Mouse (Mus musculus): ENCODE results near the gene Arap1. TPM values are rescaled to one million over a fixed set of nuclear protein-coding genes. Genes with fewer than 3 reads are reported as not detected.

Gene Arap1
- polyA plus RNA-seq, 1 experiment from 2014 or later: 88.7 TPM

DNA sequence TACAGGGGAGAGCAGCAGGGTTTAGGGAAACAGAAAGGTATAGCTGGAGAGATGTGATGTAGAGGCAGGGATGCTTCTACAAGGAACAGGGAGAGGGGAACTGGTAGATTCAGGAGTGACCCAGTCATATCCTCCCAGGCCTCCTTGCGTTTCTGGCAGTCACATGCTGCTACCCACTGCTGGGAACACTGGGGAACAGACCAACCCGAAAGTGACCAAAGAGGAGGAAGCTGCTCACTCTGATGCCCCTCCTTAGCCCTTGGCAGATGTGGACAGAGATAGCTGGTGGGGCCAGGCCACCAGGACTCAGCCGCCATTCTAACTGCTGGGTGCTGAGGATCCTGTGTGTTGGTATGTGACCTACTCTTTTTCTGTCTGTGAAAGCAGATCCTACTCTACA is 35.9 kb downstream of the Arap1 start:
- Histone ChIP-seq H3K9me3 (no peaks in the 10 kb centered on the region), H3K4me1 (peaks cover 42% of the 10 kb centered on the region), H3K9ac (no peak overlapping the region), H3K27me3 (replicated peaks) (no peaks in the 10 kb centered on the region), H3K27ac (0 out of 2 replicates have a peak overlapping the region, but pooled peaks have one; percentile 78), H3K36me3 (peaks cover 9% of the 10 kb centered on the region; the same call in 1 of the 2 replicates), H3K4me2 (no peak overlapping the region), H3K4me3 (replicated peaks) (no peak overlapping the region)
- 71% methylated on average over 3 of the region's 3 CpGs for WGBS
- no peak for ATAC-seq (ENCODE audit: insufficient read depth, low FRiP score, low read depth)

DNA sequence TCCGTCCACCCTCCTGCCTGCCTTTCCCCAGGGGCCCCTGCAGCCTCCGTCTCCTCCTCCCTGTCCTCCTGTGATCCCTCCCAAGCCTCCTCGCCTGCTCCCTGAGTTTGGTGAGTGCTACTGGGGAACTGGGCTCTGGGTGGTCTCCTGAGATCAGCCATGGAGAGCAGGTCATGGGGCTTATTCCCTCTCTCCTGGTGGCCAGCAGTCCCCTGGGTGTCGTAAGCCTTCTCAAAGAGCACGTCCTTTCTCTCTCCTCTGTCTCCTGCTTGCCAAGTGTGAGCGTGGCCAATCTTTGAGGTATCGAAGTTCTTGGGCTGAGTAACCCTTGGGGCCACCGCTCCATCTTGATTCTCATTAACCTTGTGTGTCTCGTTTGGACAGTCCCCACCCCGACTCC is 37.1 kb downstream of the Arap1 start:
- Histone ChIP-seq H3K27ac (peak overlapping the region; percentile 78), H3K27me3 (replicated peaks) (no peaks in the 10 kb centered on the region), H3K4me2 (peak overlapping the region; percentile 24), H3K9me3 (no peaks in the 10 kb centered on the region), H3K36me3 (peaks cover 12% of the 10 kb centered on the region; the same call in 1 of the 2 replicates), H3K4me1 (peaks cover 30% of the 10 kb centered on the region), H3K9ac (no peak overlapping the region), H3K4me3 (replicated peaks) (no peak overlapping the region)
- WGBS: 37% methylated on average over 10 of the region's 10 CpGs
- ATAC-seq (ENCODE audit: insufficient read depth, low FRiP score, low read depth): no peak

DNA sequence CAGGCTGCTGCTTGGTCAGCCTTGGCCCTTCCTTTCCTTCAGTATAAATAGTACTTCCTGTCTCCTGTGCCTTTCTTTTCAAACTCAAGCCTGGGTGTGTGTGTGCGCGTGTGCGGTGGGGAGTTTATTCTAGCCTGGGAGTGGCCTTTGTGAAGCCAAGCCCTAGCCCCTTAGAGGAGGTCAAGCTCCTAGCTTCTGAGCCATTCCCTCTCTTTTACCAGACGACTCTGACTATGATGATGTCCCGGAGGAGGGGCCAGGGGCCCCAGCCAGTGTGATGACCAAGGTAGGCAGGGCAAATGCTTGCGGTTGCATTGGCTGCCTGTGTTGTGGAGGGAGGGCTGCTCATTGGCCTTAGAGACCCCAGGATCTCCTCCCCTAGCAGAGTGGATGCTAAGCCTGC is 37.5 kb downstream of the Arap1 start:
- Histone ChIP-seq H3K27ac (peak overlapping the region; percentile 78), H3K9me3 (no peaks in the 10 kb centered on the region), H3K4me2 (peak overlapping the region; percentile 24), H3K27me3 (replicated peaks) (no peaks in the 10 kb centered on the region), H3K36me3 (peaks cover 16% of the 10 kb centered on the region; the same call in 1 of the 2 replicates), H3K4me3 (replicated peaks) (no peak overlapping the region), H3K4me1 (peaks cover 30% of the 10 kb centered on the region), H3K9ac (no peak overlapping the region)
- 18% methylated on average over 6 of the region's 6 CpGs for WGBS
- ATAC-seq (ENCODE audit: insufficient read depth, low FRiP score, low read depth): peak; percentile 70

DNA sequence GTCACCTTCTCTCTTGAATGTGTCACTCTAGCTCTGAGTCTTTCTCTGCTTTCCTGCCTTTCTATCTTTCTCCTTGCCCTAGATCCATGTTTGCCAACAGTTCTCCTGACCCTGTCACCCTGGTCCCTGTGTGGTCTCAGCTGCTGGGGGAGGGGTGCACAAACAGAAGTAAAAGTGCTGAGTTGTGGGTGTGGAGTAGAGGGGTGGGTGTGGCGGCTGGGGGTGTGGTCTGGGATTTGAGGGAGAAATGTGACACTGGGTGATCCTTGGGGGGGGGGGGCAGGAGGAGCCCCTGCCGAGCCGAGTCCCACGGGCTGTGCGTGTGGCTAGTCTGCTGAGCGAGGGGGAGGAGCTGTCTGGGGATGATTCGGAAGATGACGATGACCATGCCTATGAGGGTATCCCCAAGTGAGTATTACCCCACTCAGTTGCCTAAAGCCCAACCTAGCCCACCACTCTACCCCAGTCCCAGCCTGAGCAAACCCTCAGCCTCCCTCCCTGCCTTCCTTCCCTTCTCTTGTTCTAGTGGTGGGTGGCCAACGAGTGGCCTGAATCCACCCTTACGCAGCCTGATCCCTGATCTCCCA is 38.1 kb downstream of the Arap1 start:
- peak overlapping the region; percentile 24 for H3K4me2 ChIP-seq
- H3K4me3 ChIP-seq (replicated peaks): no peak overlapping the region
- H3K27me3 ChIP-seq (replicated peaks): no peaks in the 10 kb centered on the region
- peaks cover 21% of the 10 kb centered on the region; the same call in 1 of the 2 replicates for H3K36me3 ChIP-seq
- ATAC-seq (ENCODE audit: insufficient read depth, low FRiP score, low read depth): peak; percentile 28; the same call in 1 of the 2 replicates
- H3K9ac ChIP-seq: no peak overlapping the region
- 42% methylated on average over 10 of the region's 10 CpGs for WGBS
- H3K27ac ChIP-seq: peak overlapping the region; percentile 78
- H3K4me1 ChIP-seq: peaks cover 30% of the 10 kb centered on the region
- no peaks in the 10 kb centered on the region for H3K9me3 ChIP-seq

DNA sequence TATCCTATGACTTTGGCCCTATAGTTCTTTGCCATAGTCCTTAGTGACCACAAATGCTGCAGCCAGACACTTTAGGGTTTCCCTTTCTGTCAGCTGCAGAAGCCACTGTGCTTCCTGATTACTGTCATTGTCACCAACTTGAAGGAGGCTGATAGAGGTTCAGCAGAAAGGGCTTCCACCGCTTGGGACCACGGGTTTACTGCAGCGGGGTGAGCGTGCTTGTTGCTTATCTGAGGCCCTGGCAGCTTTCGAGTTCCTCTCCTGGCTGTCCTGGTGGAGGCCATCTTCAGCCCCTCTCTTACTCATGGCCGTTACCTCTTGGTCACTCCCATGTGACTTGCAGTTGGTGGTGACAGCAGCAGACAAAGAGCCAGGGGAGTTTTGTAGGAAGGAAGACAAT is 41.4 kb downstream of the Arap1 start:
- Histone ChIP-seq H3K27me3 (replicated peaks) (no peaks in the 10 kb centered on the region), H3K9me3 (no peaks in the 10 kb centered on the region), H3K4me3 (replicated peaks) (no peak overlapping the region), H3K4me2 (no peak overlapping the region), H3K27ac (no peak overlapping the region), H3K9ac (no peak overlapping the region), H3K4me1 (peaks cover 41% of the 10 kb centered on the region), H3K36me3 (peaks cover 21% of the 10 kb centered on the region; the same call in 1 of the 2 replicates)
- ATAC-seq (ENCODE audit: insufficient read depth, low FRiP score, low read depth): no peak
- 80% methylated on average over 6 of the region's 6 CpGs for WGBS

DNA sequence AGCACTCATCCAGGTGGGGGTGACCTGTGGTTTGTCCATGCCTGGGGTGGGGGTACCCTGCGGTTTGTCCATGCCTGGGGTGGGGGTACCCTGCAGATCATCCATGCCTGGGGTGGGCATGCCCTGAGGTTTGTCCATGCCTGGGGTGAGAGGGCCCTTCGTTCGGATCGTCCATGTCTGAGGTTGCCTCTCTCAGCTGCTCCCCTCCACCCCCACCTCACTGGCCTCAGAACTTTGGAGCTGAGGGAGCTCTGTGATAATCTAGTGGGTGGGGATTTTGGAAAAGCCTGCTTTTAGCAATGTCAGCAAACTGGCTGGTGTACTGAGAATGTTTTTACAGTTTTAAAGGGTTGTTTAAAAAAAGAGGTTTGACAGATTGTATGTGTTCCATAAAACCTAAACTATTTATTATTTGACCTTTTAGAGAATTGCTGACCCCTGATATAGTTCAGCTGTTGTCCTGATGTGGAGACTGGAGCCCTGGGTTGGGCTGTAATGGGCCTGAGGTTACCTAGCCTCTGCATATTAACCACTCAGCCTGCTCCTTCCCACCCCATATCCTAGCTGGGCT is 44.1 kb downstream of the Arap1 start:
- 42% methylated on average over 4 of the region's 4 CpGs for WGBS
- peaks cover 22% of the 10 kb centered on the region for H3K4me1 ChIP-seq
- H3K9ac ChIP-seq: no peak overlapping the region
- no peaks in the 10 kb centered on the region for H3K9me3 ChIP-seq
- H3K27ac ChIP-seq: peak overlapping the region; percentile 97
- 0 out of 2 replicates have a peak overlapping the region, but pooled peaks have one; percentile 21 for H3K4me2 ChIP-seq
- H3K36me3 ChIP-seq: peaks cover 30% of the 10 kb centered on the region
- 0 out of 2 replicates have a peak, but pooled peaks have one; percentile 8 for ATAC-seq (ENCODE audit: insufficient read depth, low FRiP score, low read depth)
- no peaks in the 10 kb centered on the region for H3K27me3 ChIP-seq (replicated peaks)
- H3K4me3 ChIP-seq (replicated peaks): no peak overlapping the region

DNA sequence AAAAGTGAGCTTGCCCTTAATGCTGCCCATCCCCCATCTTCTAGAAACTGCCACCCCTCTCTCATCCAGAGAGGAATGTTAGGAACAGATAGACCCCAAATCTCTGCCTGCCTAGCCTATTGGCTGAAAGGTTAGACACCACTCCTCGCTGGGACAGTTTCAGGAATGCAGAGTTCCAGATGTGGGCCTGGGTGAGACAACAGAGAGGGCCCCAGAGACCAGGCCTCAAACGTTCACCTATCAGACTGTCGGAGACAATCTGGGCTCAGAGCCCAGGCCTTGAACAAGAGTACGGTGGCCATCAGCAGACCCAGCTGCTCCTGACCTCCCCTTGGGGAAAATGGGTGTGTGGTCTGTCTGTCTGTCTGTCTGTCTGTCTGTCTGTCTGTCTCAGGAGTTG is 45.1 kb downstream of the Arap1 start:
- 48% methylated on average over 4 of the region's 4 CpGs for WGBS
- peaks cover 22% of the 10 kb centered on the region for H3K4me1 ChIP-seq
- no peak for ATAC-seq (ENCODE audit: insufficient read depth, low FRiP score, low read depth)
- peak overlapping the region; percentile 59 for H3K4me2 ChIP-seq
- H3K4me3 ChIP-seq (replicated peaks): no peak overlapping the region
- peak overlapping the region; percentile 97 for H3K27ac ChIP-seq
- H3K27me3 ChIP-seq (replicated peaks): no peaks in the 10 kb centered on the region
- peaks cover 37% of the 10 kb centered on the region for H3K36me3 ChIP-seq
- no peak overlapping the region for H3K9ac ChIP-seq
- no peaks in the 10 kb centered on the region for H3K9me3 ChIP-seq

DNA sequence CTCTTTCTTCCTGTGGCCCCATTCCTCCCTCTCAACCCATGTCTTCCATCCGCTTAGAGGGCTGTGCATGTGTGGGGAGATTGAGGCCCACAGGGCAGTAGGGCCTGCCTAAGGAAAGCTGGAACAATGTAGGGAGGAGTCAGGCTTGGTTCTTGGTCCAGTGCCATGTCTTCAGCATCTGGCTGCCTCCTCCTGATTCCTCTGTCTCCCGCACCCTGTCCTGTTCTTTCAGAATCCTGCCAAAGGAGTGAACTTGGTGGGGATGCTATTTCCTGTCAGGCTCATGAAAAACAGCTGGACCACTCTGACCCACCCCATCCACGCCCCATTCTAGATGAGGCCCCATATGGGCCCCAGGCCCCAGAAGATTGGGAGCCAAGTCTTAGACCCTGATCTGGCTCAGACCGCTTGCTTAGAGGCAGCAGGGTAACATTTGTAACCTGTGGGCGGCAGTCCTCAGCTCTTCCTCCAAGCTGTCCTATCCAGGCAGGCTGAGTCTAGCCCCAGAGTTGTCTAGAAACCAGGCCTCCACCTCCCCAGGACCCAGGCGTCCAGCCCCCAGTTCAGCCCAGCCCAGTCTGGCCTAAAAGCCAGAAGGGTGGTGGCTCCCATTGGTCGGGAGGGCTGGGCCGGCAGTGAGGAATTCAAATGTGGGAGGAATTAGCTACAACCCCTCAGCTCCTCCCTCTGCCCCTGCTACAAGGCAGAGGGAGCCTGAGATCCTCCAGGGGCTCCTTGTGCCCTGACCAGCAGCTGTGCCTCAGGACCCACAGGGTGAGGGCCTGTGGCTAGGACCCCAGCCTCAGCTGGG is 46.0 kb downstream of the Arap1 start:
- Histone ChIP-seq H3K4me1 (peaks cover 22% of the 10 kb centered on the region), H3K4me2 (peak overlapping the region; percentile 59), H3K9ac (0 out of 2 replicates have a peak overlapping the region, but pooled peaks have one; percentile 32), H3K27ac (peak overlapping the region; percentile 97), H3K36me3 (peaks cover 41% of the 10 kb centered on the region), H3K4me3 (replicated peaks) (peak overlapping the region; percentile 48), H3K9me3 (no peaks in the 10 kb centered on the region), H3K27me3 (replicated peaks) (no peaks in the 10 kb centered on the region)
- peak; percentile 83 for ATAC-seq (ENCODE audit: insufficient read depth, low FRiP score, low read depth)
- 20% methylated on average over 8 of the region's 8 CpGs for WGBS

DNA sequence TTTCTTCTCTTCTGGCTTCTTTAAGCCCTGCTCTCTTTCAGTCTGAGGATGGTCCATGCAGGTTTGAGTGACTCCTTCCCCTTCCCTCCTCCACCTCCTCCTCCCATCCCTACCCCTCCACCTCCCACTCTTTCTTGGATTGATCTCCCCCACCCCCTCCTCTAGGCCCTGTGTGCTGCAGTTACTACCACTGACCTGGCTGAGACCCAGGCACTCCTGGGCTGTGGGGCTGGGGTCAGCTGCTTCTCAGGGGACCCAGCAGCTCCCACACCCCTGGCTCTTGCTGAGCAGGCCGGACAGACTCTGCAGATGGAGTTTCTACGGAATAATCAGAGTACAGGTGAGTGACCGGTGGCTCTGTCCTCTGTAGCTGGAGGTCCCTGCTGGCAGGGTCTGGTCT is 46.7 kb downstream of the Arap1 start:
- Histone ChIP-seq H3K4me3 (replicated peaks) (peak overlapping the region; percentile 48), H3K27ac (peak overlapping the region; percentile 97), H3K27me3 (replicated peaks) (no peaks in the 10 kb centered on the region), H3K4me2 (peak overlapping the region; percentile 59), H3K9me3 (no peaks in the 10 kb centered on the region), H3K36me3 (peaks cover 47% of the 10 kb centered on the region), H3K9ac (0 out of 2 replicates have a peak overlapping the region, but pooled peaks have one; percentile 32), H3K4me1 (peaks cover 22% of the 10 kb centered on the region)
- WGBS: 50% methylated on average over 3 of the region's 3 CpGs
- no peak for ATAC-seq (ENCODE audit: insufficient read depth, low FRiP score, low read depth)

DNA sequence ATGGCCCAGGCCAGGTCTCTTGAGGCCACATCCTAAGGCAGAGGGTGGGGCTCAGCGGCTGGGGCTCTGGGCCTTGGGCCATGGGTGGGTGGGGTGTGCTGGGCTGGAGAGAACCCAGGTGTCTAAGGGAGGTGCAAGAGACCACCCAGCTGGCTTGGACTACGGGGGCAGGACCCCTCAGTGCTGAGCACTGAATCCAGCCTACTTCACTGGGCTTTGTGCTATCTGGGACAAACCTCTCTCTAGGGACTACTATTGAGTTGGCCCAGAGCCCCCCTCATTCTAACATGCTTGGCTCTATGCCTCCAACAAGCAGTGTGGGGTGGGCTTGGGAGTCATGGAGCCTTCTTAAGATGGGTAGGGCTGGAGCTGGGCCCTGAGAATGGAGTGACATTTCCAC is 47.6 kb downstream of the Arap1 start:
- H3K4me3 ChIP-seq (replicated peaks): peak overlapping the region; percentile 48

DNA sequence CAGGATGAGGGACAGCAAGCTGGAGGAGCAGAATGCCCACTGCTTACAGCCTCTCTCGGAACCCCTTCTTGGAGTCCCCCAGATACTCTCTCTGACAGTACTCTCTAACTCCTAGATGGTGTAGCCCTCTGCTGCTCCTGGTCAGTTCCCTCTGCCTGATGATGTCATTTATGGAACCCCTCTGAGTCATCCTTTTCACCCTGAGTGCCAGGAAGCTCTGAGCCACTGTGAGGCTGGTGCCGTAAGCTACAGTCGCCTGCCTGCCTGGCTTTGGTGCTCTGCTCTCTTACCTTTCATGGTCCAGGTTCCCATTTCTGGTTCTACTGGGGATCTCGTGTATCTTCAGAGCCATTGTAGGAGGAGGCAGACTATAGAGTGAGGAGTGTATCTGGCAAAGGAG is 49.3 kb downstream of the Arap1 start:
- Histone ChIP-seq H3K4me2 (no peak overlapping the region), H3K36me3 (peaks cover 60% of the 10 kb centered on the region)
- 93% methylated on average over 4 of the region's 4 CpGs for WGBS

More for the DNA sequence above, 47.6 kb downstream of the Arap1 start:
- Histone ChIP-seq H3K4me1 (peaks cover 22% of the 10 kb centered on the region), H3K4me2 (peak overlapping the region; percentile 59), H3K36me3 (peaks cover 47% of the 10 kb centered on the region), H3K27me3 (replicated peaks) (no peaks in the 10 kb centered on the region), H3K9me3 (no peaks in the 10 kb centered on the region), H3K27ac (peak overlapping the region; percentile 97), H3K9ac (no peak overlapping the region)
- ATAC-seq (ENCODE audit: insufficient read depth, low FRiP score, low read depth): no peak; the same call in 1 of the 2 replicates
- 44% methylated on average over 2 of the region's 2 CpGs for WGBS

DNA sequence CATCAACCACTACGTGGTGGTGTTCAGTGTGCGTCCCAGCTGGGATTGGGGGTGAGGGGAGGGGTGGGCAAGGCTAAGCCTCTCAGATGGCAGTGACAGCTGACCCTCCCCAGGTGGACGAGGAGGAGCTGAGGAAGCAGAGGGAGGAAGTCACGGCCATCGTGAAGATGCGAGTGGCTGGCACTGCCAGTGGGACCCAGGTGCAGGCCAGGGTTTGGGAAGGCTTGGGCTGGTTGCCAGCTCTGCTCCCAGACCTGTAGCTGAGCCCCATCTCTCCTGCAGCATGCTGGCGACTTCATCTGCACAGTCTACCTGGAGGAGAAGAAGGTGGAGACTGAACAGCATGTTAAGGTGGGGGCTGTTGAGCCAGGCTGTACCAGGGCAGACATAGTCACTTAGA is 53.6 kb downstream of the Arap1 start:
- peaks cover 86% of the 10 kb centered on the region for H3K36me3 ChIP-seq
- H3K9me3 ChIP-seq: no peaks in the 10 kb centered on the region
- ATAC-seq (ENCODE audit: insufficient read depth, low FRiP score, low read depth): no peak
- no peaks in the 10 kb centered on the region for H3K4me1 ChIP-seq
- H3K27ac ChIP-seq: no peak overlapping the region
- no peaks in the 10 kb centered on the region for H3K27me3 ChIP-seq (replicated peaks)
- H3K9ac ChIP-seq: no peak overlapping the region
- no peak overlapping the region for H3K4me3 ChIP-seq (replicated peaks)
- H3K4me2 ChIP-seq: no peak overlapping the region
- 93% methylated on average over 7 of the region's 7 CpGs for WGBS

More for the DNA sequence above, 49.3 kb downstream of the Arap1 start:
- Histone ChIP-seq H3K9me3 (no peaks in the 10 kb centered on the region), H3K27me3 (replicated peaks) (no peaks in the 10 kb centered on the region), H3K9ac (no peak overlapping the region), H3K27ac (no peak overlapping the region), H3K4me1 (peaks cover 22% of the 10 kb centered on the region), H3K4me3 (replicated peaks) (no peak overlapping the region)
- ATAC-seq (ENCODE audit: insufficient read depth, low FRiP score, low read depth): no peak
